Mouse (Mus musculus) thymus, adult 2 months (tissue): ENCODE measurements around the gene Olfr894. TPM values are rescaled to one million over a fixed set of nuclear protein-coding genes. Genes with fewer than 3 reads are reported as not detected.
"Not testable (repeated sequence)": the region's sequence is repeated elsewhere in the genome, so short reads cannot be mapped to it uniquely, and the experiment has no call there.

Experiments used
- DNase-seq: peaks from one replicate; pipeline ENCODE4 v3.0.0; 2021
- H3K27ac ChIP-seq: fragments of 200-500 bp; 2 replicates; pipeline ENCODE4 v1.5.1; 2012; ENCODE audit warnings: low read length, control low read depth; ENCODE audit not compliant: control insufficient read depth, insufficient read depth
- H3K27me3 ChIP-seq: fragments of 200-500 bp; 2 replicates; pipeline ENCODE4 v1.6.1; 2012; ENCODE audit warnings: mild to moderate bottlenecking, low read length, moderate library complexity, mixed read lengths; ENCODE audit not compliant: control insufficient read depth, insufficient read depth
- H3K36me3 ChIP-seq: fragments of 200-500 bp; 2 replicates; pipeline ENCODE4 v1.6.1; 2012; ENCODE audit warnings: mild to moderate bottlenecking, low read length, moderate library complexity; ENCODE audit not compliant: control insufficient read depth, insufficient read depth
- H3K4me1 ChIP-seq: fragments of 200-500 bp; replicated peaks from 2 replicates; pipeline ENCODE4 v1.6.1; 2012; ENCODE audit warnings: low read length; ENCODE audit not compliant: control insufficient read depth, insufficient read depth
- H3K4me3 ChIP-seq: fragments of 200-500 bp; 2 replicates; pipeline ENCODE4 v1.5.1; 2012; ENCODE audit warnings: mild to moderate bottlenecking, low read length, control low read depth, moderate library complexity; ENCODE audit not compliant: control insufficient read depth, insufficient read depth
- CTCF ChIP-seq: fragments of 200-500 bp; IDR thresholded peaks from 2 replicates; pipeline ENCODE4 v1.5.1; 2012; ENCODE audit warnings: mild to moderate bottlenecking, control low read depth, low read length, moderate library complexity, borderline replicate concordance; ENCODE audit not compliant: control insufficient read depth, poor library complexity, insufficient read depth; ENCODE audit errors: extremely low read depth
- POLR2A ChIP-seq: fragments of 200-500 bp; IDR thresholded peaks from 2 replicates; pipeline ENCODE4 v1.6.1; 2012; ENCODE audit warnings: mild to moderate bottlenecking, low read length, control low read depth, moderate library complexity; ENCODE audit not compliant: control insufficient read depth, poor library complexity, insufficient read depth; ENCODE audit errors: extremely low read depth
- WGBS: fragments of 180-500 bp; shearing (Covaris S2); methylation state at CpG from one replicate; pipeline ENCODE4 v1.1.7; 2018; 5-methylcytosine and 5-hydroxymethylcytosine counted together
- polyA plus RNA-seq: library from polyadenylated mRNA; depleted of rRNA; stranded (reverse); fragments of >200 nt; gene quantifications from 2 replicates; pipeline ENCODE4 v1.2.3, GENCODE M21; 2012; rRNA removed

Gene Olfr894
- not detected in 2 replicates for polyA plus RNA-seq

- Histone ChIP-seq H3K4me1 (no peaks in the 10 kb centered on the region), H3K27ac (no peak within 1 kb of the TSS), H3K4me3 (no peak within 1 kb of the TSS), H3K27me3 (no peaks in the 10 kb centered on the region), H3K36me3 (no peaks in the 10 kb centered on the region)
- no peak for DNase-seq
- no peak for TF ChIP-seq CTCF
- no peak for TF ChIP-seq POLR2A
Measured at GRCm38 (mm10) chr9:38217755-38218154, at the start of gene Olfr894. Gene Olfr894 (plus strand): TSS chr9:38218055.

- not testable (repeated sequence) for H3K36me3 ChIP-seq, H3K27ac ChIP-seq, H3K27me3 ChIP-seq, DNase-seq, H3K4me3 ChIP-seq, H3K4me1 ChIP-seq
- WGBS: 54% methylated on average over 2 of the region's 2 CpGs
Measured at GRCm38 (mm10) chr9:38168341-38168740, 49.5 kb upstream of the Olfr894 start.

DNA sequence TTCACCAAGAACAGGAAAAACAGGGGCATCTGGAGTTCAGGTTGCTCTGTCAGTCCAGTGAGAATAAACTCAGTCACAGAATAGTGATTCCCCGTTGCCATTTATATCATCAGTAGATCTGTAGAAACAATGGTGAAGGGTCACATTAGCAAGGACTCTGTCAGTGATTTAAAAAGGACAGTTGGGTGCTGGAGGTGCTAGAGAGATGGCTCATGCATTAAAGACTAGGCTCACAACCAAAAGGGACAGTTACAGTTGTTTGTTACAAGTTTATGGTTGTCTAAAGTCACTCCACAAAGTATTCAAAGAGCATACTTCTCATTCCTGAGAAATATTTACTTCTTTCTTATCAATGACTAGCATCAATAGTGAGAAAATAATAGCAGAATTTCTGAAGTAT is 37.1 kb upstream of the Olfr894 start, which contains the start of gene Olfr891:
Gene Olfr891, minus strand, starts transcription at position 101 of the 400 bp plus-strand sequence.
- H3K4me3 ChIP-seq: no peak within 1 kb of the TSS
- H3K4me1 ChIP-seq: no peaks in the 10 kb centered on the region
- no peak for DNase-seq
- TF ChIP-seq POLR2A (no peak), CTCF (no peak)
- H3K27me3 ChIP-seq: no peaks in the 10 kb centered on the region
- no peak within 1 kb of the TSS for H3K27ac ChIP-seq
- WGBS: 89% methylated on average over 1 of the region's 1 CpGs
- H3K36me3 ChIP-seq: no peaks in the 10 kb centered on the region

DNA sequence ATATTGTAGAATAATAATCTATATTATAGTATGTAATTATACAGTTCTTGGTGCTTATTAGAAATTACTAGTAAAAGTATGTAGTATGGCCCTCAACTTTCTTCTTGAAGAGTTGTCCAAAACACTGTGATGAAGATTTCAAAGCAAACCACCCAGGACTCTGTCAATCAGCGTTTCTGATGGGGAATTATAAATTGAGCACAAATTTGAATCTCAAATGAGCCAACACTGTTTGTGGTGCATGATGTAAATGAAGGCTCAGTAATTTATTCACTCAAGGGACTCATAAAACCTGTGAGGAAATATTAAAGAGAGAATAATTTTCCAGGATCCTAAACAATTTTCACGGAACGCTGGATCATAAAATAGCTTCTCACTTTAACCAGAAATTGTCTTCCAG is 9.8 kb upstream of the Olfr894 start, which contains the start of gene Olfr893:
Gene Olfr893, plus strand, starts transcription at position 301 of the 400 bp plus-strand sequence.
- Histone ChIP-seq H3K4me3 (no peak within 1 kb of the TSS), H3K27ac (no peak within 1 kb of the TSS), H3K36me3 (no peaks in the 10 kb centered on the region), H3K4me1 (no peaks in the 10 kb centered on the region), H3K27me3 (no peaks in the 10 kb centered on the region)
- DNase-seq: no peak
- WGBS: 92% methylated on average over 3 of the region's 3 CpGs
- TF ChIP-seq POLR2A: no peak
- TF ChIP-seq CTCF: no peak

DNA sequence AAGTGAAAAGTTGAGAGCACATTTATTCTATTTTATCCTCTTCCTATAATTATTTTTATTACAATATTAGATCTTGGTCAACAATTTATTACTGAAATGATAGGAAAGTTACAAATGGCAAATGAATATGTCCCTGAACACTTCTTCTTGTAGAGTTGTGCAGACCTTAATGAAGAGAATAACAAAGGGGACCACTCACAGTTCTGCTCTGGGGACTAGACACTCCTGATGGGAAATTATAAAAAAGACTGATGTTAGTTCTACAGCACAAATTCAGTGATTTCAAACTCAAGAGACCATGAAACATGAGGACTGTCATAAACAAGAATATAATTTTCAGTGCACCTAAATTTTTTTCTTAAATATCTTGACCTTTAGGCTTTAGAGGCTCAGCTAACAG is 34.6 kb downstream of the Olfr894 start, which contains the start of gene Olfr143:
Gene Olfr143, plus strand, starts transcription at position 301 of the 400 bp plus-strand sequence.
- no peaks in the 10 kb centered on the region for H3K27me3 ChIP-seq
- H3K4me1 ChIP-seq: no peaks in the 10 kb centered on the region
- TF ChIP-seq POLR2A: no peak
- no peak for TF ChIP-seq CTCF
- no peak for DNase-seq
- H3K27ac ChIP-seq: no peak within 1 kb of the TSS
- H3K36me3 ChIP-seq: no peaks in the 10 kb centered on the region
- H3K4me3 ChIP-seq: no peak within 1 kb of the TSS

- no peak within 1 kb of the TSS for H3K27ac ChIP-seq
- TF ChIP-seq POLR2A: no peak
- TF ChIP-seq CTCF: no peak
- no peaks in the 10 kb centered on the region for H3K4me1 ChIP-seq
- no peak within 1 kb of the TSS for H3K4me3 ChIP-seq
- DNase-seq: no peak
- no peaks in the 10 kb centered on the region for H3K36me3 ChIP-seq
- H3K27me3 ChIP-seq: no peaks in the 10 kb centered on the region
Measured at GRCm38 (mm10) chr9:38267551-38267950, 49.7 kb downstream of the Olfr894 start, which contains the start of gene Olfr895. Gene Olfr895 (plus strand): TSS chr9:38267851.

Other genes starting within 250 kb of the Olfr894 start
- not detected in 2 replicates for gene Olfr881, start 226.2 kb upstream of the Olfr894 start, polyA plus RNA-seq
- not detected in 2 replicates for gene Olfr883, start 192.2 kb upstream of the Olfr894 start, polyA plus RNA-seq
- not detected in 2 replicates for gene Olfr884, start 171.5 kb upstream of the Olfr894 start, polyA plus RNA-seq
- not detected in 2 replicates for gene Olfr885, start 156.7 kb upstream of the Olfr894 start, polyA plus RNA-seq
- gene Olfr887, start 134.0 kb upstream of the Olfr894 start, polyA plus RNA-seq: not detected in 2 replicates
- not detected in 2 replicates for gene Olfr888, start 109.9 kb upstream of the Olfr894 start, polyA plus RNA-seq
- not detected in 2 replicates for gene Olfr889, start 102.9 kb upstream of the Olfr894 start, polyA plus RNA-seq
- not detected in 2 replicates for gene Olfr890, start 75.5 kb upstream of the Olfr894 start, polyA plus RNA-seq
- gene Olfr891, start 37.2 kb upstream of the Olfr894 start, polyA plus RNA-seq: not detected in 2 replicates
- not detected in 2 replicates for gene Olfr893, start 9.7 kb upstream of the Olfr894 start, polyA plus RNA-seq
- not detected in 2 replicates for gene Olfr143, start 34.7 kb downstream of the Olfr894 start, polyA plus RNA-seq
- gene Olfr895, start 49.8 kb downstream of the Olfr894 start, polyA plus RNA-seq: not detected in 2 replicates
- gene Olfr896-ps1, start 73.1 kb downstream of the Olfr894 start, polyA plus RNA-seq: not detected in 2 replicates
- not detected in 2 replicates for gene Olfr25, start 111.0 kb downstream of the Olfr894 start, polyA plus RNA-seq
- gene Olfr898, start 130.4 kb downstream of the Olfr894 start, polyA plus RNA-seq: not detected in 2 replicates
- not detected in 2 replicates for gene Olfr250, start 148.8 kb downstream of the Olfr894 start, polyA plus RNA-seq
- gene Olfr251, start 159.0 kb downstream of the Olfr894 start, polyA plus RNA-seq: not detected in 2 replicates
- not detected in 2 replicates for gene Olfr147, start 183.6 kb downstream of the Olfr894 start, polyA plus RNA-seq
- not detected in 2 replicates for gene Olfr901, start 211.4 kb downstream of the Olfr894 start, polyA plus RNA-seq
- not detected in 2 replicates for gene Olfr902, start 229.6 kb downstream of the Olfr894 start, polyA plus RNA-seq
- not detected in 2 replicates for gene Olfr904, start 245.1 kb downstream of the Olfr894 start, polyA plus RNA-seq